Comparison of ENCODE assay signal across 1 mouse cellular context in genomic region chr1:170862435-170862717, GRCm38 (mm10).
A peak's percentile ranks its signal among the peaks of the same experiment; 100 is the strongest.
TF ChIP-seq lines count a peak whose summit lies in the region.

No protein-coding gene starts in this region.

TF ChIP-seq in MEL, 35 proteins besides CTCF, POLR2A, EP300 and RAD21:
- TF ChIP-seq MXI1 (IDR thresholded peaks at IDR 0.05; ENCODE audit: low read depth, low read length) (no peak; the same call in none of the 2 replicates), NRF1 (IDR thresholded peaks at IDR 0.05; ENCODE audit: insufficient read depth, low read depth, low read length, poor library complexity, severe bottlenecking) (no peak), ZC3H11A (IDR thresholded peaks at IDR 0.05; ENCODE audit: low read depth, low read length) (no peak), MEF2A (IDR thresholded peaks at IDR 0.05; ENCODE audit: extremely low read depth, insufficient replicate concordance, low read depth, low read length, poor library complexity, severe bottlenecking) (no peak), TCF12 (IDR thresholded peaks at IDR 0.05; ENCODE audit: low read depth, low read length) (peak; percentile 22; the same call in 1 of the 2 replicates), USF1 (IDR thresholded peaks at IDR 0.05; ENCODE audit: low read depth, low read length) (no peak), GATA1 (IDR thresholded peaks at IDR 0.05; ENCODE audit: low read depth, low read length) (peak; percentile 69), SMC3 (IDR thresholded peaks at IDR 0.05; ENCODE audit: low read depth, low read length) (no peak), UBTF (IDR thresholded peaks at IDR 0.05; ENCODE audit: borderline replicate concordance, insufficient read depth, low read depth, low read length) (no peak), GABPA (IDR thresholded peaks at IDR 0.05; ENCODE audit: low read depth, low read length) (no peak), MYC (IDR thresholded peaks at IDR 0.05; ENCODE audit: low read depth, low read length) (no peak), ZKSCAN1 (IDR thresholded peaks at IDR 0.05; ENCODE audit: low read depth, low read length) (no peak), POLR2AphosphoS2 (IDR thresholded peaks at IDR 0.05; ENCODE audit: low read length) (no peak), MAX (IDR thresholded peaks at IDR 0.05; ENCODE audit: low read length) (no peak), ZMIZ1 (IDR thresholded peaks at IDR 0.05; ENCODE audit: low read depth, low read length) (no peak), ELF1 (IDR thresholded peaks at IDR 0.05; ENCODE audit: low read depth, low read length) (no peak), E2F4 (IDR thresholded peaks at IDR 0.05; ENCODE audit: borderline replicate concordance, low read depth, low read length) (no peak), ZNF384 (IDR thresholded peaks at IDR 0.05; ENCODE audit: low read depth, low read length) (peak; percentile 69; the same call in 1 of the 2 replicates), HCFC1 (IDR thresholded peaks at IDR 0.05; ENCODE audit: low read depth, low read length) (no peak), TAL1 (IDR thresholded peaks at IDR 0.05; ENCODE audit: low read length) (0 out of 2 replicates have a peak, but pooled peaks have one; percentile 18), MAFK (IDR thresholded peaks at IDR 0.05; ENCODE audit: borderline replicate concordance, low read depth, low read length) (no peak), ETS1 (IDR thresholded peaks at IDR 0.05; ENCODE audit: low read depth, low read length) (peak; percentile 75)
